Mouse (Mus musculus): Measurements from ENCODE around the gene Rab26.

GRCm38 (mm10) chr17:24565092-24565491 is 31.1 kb upstream of the Rab26 start:
- TF ChIP-seq CTCF (IDR thresholded peaks at IDR 0.05) (no peak), POLR2A (IDR thresholded peaks at IDR 0.05; ENCODE audit: insufficient read depth, low read depth, low read length) (no peak)
